Mouse (Mus musculus) myocyte (in vitro differentiated cells): ENCODE measurements around the gene Syngr1.

Experiments
- E2F4 ChIP-seq: IDR thresholded peaks from one replicate; pipeline ENCODE4 v1.6.1; 2011; ENCODE audit warnings: mild to moderate bottlenecking, control low read depth, moderate library complexity; ENCODE audit not compliant: insufficient read depth
- MAX ChIP-seq: IDR thresholded peaks from one replicate; pipeline ENCODE4 v1.6.1; 2011; ENCODE audit warnings: low read depth, mild to moderate bottlenecking, control low read depth
- MYOD1 ChIP-seq, 3 experiments: IDR thresholded peaks; one replicate each; pipeline ENCODE4 v1.6.1; 2011; ENCODE audit warnings: control low read depth in 2 of 3, low read depth in 2 of 3, mild to moderate bottlenecking in 2 of 3, moderate library complexity in 1 of 3; ENCODE audit not compliant: insufficient read length in 2 of 3, control insufficient read depth in 1 of 3
- MYOG ChIP-seq, 3 experiments: IDR thresholded peaks; one replicate each; pipeline ENCODE4 v1.6.1; 2011; ENCODE audit warnings: control low read depth in 2 of 3, low read depth in 2 of 3, mild to moderate bottlenecking in 2 of 3; ENCODE audit not compliant: insufficient read length in 2 of 3, control insufficient read depth in 1 of 3, insufficient read depth in 1 of 3
- POLR2A ChIP-seq: IDR thresholded peaks from one replicate; pipeline ENCODE4 v1.6.1; 2011; ENCODE audit warnings: low read depth, mild to moderate bottlenecking, control low read depth, moderate library complexity; ENCODE audit not compliant: insufficient read length
- POLR2AphosphoS2 ChIP-seq: IDR thresholded peaks from one replicate; pipeline ENCODE4 v1.6.1; 2011; ENCODE audit warnings: low read depth, control low read depth; ENCODE audit not compliant: insufficient read length
- REST ChIP-seq: IDR thresholded peaks from one replicate; pipeline ENCODE4 v1.6.1; 2011; ENCODE audit warnings: mild to moderate bottlenecking, control low read depth, moderate library complexity; ENCODE audit not compliant: insufficient read depth, insufficient read length
- TCF12 ChIP-seq: IDR thresholded peaks from one replicate; pipeline ENCODE4 v1.6.1; 2011; ENCODE audit warnings: mild to moderate bottlenecking, control low read depth; ENCODE audit not compliant: poor library complexity, insufficient read depth, severe bottlenecking
- USF1 ChIP-seq: IDR thresholded peaks from one replicate; pipeline ENCODE4 v1.6.1; 2011; ENCODE audit warnings: low read depth, mild to moderate bottlenecking, control low read depth, moderate library complexity

DNA sequence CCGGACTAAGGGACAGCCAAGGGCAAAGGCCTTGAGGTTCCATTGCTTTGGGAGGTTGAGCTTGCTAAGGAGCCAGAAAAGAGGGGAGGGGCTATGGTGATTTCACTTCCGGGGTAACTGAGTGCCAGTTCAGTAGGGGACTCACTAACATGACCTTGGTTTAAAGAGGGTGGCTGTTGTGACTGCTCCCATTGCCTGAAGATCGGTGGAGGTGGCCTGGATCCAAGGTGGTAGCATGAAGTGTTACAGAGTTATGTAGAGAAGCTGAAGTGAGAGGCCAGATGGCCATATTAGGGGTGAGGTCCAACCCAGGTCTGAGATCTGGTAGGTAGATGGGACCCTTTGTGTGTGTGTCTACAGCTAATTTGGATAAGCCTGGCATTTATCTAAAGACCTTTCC lies 8.3 kb downstream of the Syngr1 start:
- TF ChIP-seq POLR2A (no peak), MYOG (IDR thresholded peaks at IDR 0.05; ENCODE audit: control insufficient read depth in 1 of 3, insufficient read depth in 1 of 3, insufficient read length in 2 of 3, low read depth in 2 of 3) (no peak), E2F4 (no peak), POLR2AphosphoS2 (no peak), USF1 (no peak), MAX (no peak), REST (no peak), MYOD1 (IDR thresholded peaks at IDR 0.05; ENCODE audit: control insufficient read depth in 1 of 3, insufficient read length in 2 of 3, low read depth in 2 of 3) (no peak), TCF12 (no peak)
